Mouse (Mus musculus) small intestine, adult 2 months (tissue): ENCODE results near the gene Zdhhc5.

Experiments
- CTCF ChIP-seq: fragments of 200-500 bp; IDR thresholded peaks from 2 replicates; pipeline ENCODE4 v1.5.1; 2012; ENCODE audit warnings: low read depth, mild to moderate bottlenecking, control low read depth, inconsistent platforms, low read length, moderate library complexity, mixed read lengths; ENCODE audit not compliant: insufficient replicate concordance, insufficient read length; ENCODE audit errors: extremely low read depth
- POLR2A ChIP-seq: fragments of 200-500 bp; IDR thresholded peaks from 2 replicates; pipeline ENCODE4 v1.6.1; 2012; ENCODE audit warnings: low read depth, mild to moderate bottlenecking, control low read depth, inconsistent platforms, low read length, moderate library complexity

DNA sequence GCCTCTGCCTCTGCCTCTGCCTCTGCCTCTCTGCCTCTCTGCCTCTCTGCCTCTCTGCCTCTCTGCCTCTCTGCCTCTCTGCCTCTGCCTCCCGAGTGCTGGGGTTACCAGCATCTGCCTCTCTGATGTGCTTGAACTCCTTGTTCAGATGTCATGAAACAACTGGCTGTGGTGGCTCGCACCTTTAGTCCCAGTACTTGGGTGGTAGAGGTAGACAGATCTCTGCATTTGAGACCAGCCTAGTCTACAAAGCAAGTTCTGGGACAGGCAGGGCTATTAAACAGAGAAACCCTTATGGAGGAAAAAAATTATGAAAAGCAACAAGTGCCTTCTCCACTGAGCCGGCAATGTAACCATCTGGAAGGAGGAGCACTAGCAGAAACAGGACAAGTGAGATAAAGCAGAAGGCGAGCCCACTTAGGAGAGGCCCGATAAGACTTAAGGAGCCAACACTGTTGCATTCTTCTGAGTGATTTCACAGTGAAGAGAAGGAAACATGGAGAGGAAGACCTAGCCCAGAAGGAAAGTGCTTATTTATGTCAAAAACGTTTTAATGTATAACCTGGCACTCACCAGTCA lies 32.3 kb downstream of the Zdhhc5 start:
- TF ChIP-seq CTCF = no peak
- no peak for TF ChIP-seq POLR2A
